Mouse (Mus musculus): ENCODE data around the gene Efcab6.

- TF ChIP-seq FLI1 (IDR thresholded peaks at IDR 0.05; ENCODE audit: low read length): no peak
- no peak for TF ChIP-seq GATA1 (IDR thresholded peaks at IDR 0.05; ENCODE audit: borderline replicate concordance, low read length)
Measured at GRCm38 (mm10) chr15:84108899-84109298, 43.7 kb upstream of the Efcab6 start.

All from megakaryocyte, embryonic 14.5 days (primary cell).